Mouse (Mus musculus) neutrophil, adult 59 days (primary cell): ENCODE measurements around the gene Clip3. TPM values are rescaled to one million over a fixed set of nuclear protein-coding genes. Genes with fewer than 3 reads are reported as not detected.

Experiments used
- total RNA-seq, 2 experiments: library from RNA; stranded (reverse); gene quantifications; 1 replicate in 1 of 2; 2 replicates in 1 of 2; pipeline ENCODE4 v1.2.4; 2023

Clip3 gene
- total RNA-seq, result not detected

DNA sequence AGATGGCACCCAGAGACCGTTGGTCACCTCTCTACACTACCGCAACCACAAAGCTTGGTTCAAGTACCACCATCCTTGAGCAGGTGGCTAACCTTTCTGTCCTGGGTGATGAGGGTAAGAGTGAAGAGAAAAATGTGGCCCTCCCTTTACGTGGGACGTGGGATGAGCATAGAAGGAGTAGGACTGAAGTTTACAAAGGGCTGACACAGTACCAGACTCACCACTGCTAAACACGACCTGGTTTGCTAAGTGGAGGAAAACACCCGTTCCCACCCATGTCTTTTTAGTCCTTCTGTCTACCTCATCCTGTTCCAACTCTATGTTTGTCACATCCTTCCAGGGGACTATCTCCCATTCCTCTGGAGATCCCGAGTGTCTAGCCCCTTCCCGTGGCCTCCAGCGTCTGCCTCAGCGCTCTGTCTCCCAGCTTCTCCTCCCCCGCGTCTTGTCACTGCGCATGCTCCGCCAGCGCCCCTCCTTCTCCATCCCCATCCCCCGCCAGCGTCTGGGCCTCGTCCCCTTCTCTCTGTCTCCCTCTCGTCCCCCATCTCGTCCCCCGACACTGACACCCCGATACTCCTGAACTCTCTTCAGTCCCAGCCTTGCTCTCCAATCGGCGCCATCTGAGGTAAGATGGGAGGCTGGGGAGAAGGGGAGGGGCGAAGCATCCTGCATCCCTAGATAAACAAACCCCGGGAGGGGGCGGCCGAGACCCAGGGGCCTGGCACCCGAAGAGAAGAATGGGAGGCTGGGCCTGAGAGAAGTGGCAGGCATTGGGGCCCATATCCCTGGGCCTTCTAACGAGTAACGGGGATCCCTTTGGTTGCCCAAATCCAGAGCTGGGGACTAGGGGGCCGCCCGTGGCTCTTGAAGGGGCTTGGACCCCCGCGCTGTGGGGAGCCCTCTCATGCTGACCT lies at the start of gene Clip3:
TSS of gene Clip3 (plus strand) at position 514 of the 917 bp plus-strand sequence.

DNA sequence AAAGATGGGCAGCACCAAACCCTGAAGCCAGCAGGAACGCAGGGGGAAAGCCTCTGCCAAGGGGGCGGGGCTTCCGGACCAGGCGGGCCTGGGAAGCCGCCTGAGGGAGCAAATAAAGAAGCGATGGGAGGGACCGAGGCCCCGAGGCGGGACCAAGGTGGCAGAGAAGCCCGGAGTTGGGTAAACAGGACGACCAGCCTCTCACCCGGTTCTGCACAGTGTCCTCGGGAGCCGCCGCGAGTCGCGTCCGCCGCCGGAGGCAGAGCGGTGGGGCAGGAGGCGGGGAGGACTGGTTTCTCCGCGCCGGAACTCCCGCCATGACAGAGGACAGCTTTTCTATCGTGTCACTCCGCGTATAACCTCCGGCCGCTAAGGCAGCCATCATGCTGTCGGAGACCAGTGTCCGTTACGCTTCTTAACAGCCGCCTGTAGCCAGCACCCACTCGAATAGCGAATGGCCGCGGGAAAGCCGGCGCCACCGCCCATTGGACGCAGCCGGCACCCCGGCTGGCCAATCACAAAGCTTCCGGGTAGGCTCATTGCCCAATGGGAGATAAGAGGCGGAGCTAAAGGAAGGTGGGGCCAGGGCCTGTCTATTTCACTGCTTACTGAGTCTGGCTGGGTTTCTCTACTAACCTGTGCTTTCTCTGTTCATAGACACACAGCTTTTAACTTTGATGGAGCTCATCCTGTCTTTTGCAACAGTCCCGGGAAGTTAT lies 11.4 kb upstream of the Clip3 start, which contains the start of the genes Thap8 and Wdr62:
TSS of gene Thap8 (plus strand) at position 144 of the 719 bp plus-strand sequence.
TSS of gene Wdr62 (minus strand) at position 469 of the 719 bp plus-strand sequence.

DNA sequence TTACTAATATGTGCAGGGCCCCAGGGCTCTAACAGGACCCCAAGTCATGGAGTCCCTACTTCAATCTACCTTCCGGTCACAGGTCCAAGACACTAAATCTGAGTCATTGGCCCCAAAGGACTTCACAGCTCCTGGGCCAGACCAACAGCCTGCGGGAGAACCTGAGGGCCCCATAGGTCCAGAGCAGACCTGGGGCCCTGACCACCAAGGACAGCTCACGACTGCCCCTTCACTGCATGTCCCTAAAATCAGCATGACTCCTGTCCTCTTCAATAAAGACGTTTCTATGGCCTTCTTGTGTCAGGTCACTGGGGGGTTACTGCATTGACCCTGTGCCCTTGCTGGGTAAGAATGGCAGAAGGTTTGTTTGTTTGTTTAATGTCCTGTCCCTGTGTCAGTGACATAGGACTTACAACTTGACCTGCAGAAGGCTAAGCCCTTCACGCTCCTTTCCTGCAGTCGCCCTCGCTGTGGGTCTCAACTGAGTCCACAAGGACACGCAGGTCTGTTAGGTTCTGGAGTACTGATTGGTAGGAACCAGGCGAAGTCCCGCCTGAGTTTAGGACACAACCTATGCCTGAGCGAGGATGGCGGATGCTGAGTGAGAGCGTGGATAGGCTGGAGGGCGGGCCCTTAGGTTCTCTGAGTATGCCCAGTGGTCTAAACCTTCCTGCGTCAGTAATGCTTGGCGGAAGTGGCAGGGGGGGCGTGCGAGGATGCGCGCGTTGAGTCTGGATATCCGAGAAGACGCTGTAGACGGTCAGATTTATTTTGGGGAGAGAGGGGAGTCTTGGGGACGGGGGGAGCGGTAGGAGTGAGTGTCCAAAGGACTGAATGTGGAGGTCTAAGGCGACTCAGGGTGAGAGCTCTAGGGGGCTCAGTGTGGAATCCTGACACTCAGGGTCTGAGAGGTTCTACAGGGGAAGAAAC lies 16.8 kb downstream of the Clip3 start, which contains the start of gene Alkbh6:
TSS of gene Alkbh6 (plus strand) at position 642 of the 930 bp plus-strand sequence.

DNA sequence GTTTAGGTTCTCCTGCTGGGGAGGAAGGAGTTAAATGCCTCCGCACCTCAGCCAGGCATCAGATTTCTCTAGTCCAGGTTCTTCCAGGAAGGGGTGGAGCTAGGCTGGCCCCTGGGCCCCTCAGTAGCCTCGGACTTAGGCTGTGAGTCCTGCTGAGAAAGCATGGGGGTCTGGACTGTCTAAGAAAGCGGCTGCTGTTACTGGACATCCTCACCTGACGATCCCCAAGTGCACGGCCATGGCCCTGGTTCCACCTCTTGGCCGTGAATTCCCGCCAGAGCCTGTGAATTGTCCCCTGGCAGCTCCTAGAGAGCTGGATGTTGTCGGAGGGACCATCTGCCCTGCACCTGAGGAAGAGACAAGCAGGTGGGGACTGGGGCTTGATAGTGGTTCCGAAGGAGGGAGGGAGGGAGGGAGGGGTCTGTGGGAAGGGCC lies 23.2 kb downstream of the Clip3 start, which contains the start of gene Syne4:
TSS of gene Syne4 (plus strand) at position 87 of the 435 bp plus-strand sequence.

DNA sequence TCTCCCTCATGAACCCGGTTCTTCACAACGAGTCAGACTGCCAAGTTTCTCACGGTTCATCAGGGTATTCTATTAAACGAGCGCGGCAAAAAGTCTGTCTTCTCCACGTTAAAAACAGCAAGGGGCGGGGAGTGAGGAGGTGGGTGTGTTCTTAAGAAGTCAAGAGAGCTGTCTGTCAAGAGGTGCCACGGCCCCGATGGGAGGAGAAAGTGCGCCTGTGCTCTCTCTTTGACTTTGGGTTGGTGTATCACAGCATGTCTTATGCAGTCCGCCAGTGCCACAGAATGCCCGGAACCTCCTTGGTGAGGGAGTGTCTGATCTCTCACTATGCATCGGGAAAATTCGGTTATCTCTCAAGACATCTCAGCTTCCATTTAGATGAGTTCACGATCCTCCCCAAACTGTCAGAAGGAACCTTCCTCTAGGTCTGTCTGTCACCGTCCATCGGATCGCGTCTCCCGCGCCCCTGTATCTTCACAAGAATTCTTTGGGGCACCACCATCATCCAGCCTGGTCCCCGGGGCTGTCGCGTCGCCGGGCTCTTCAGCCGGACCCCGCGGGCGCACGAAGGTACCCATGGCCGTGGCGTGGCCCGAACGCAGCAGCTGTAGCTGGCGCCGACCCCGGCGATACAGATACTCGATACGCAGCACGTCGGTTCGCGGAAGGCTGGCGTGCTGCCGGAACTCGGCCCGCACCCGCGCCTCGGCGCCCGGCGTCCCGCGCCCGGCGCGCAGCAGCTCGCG lies 30.2 kb downstream of the Clip3 start, which contains the start of gene E130208F15Rik:
TSS of gene E130208F15Rik (plus strand) at position 202 of the 746 bp plus-strand sequence.

DNA sequence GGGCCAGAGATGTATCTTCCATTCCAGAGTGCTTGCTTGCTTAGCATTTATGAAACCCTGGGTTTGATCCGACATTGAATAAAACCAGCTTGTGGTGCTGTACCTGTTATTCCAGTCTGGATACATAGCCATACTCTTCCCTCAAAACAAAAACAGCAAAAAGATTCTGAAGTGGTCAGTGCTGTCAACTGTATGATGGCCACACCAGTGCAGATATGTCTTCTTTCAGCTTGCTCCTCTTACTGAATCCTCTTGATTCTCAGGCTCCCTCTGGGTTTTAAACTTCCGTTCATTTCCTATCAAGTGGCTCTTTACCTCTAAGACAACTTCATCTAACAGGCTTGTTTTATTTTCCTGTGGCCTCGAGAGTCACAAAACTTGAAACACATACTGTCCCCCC lies 32.3 kb downstream of the Clip3 start, which contains the start of gene Sdhaf1:
TSS of gene Sdhaf1 (minus strand) at position 101 of the 400 bp plus-strand sequence.

Other genes with a start within 250 kb of the Clip3 start
- gene Zfp14, start 240.3 kb upstream of the Clip3 start, total RNA-seq, result under 1 TPM; 0.44 to 0.71 TPM
- under 1 TPM; 0.47 to 0.77 TPM for gene Zfp82, start 218.8 kb upstream of the Clip3 start, total RNA-seq
- not detected for gene Gm26920, start 201.3 kb upstream of the Clip3 start, total RNA-seq
- gene Zfp566, start 201.2 kb upstream of the Clip3 start, total RNA-seq, result 1 to 10 TPM in 1 of 2 experiments, under 1 TPM in 1; 0.57 to 2.0 TPM
- gene Zfp260, start 197.0 kb upstream of the Clip3 start, total RNA-seq, result 1 to 10 TPM; 5.9 to 6.9 TPM
- gene Zfp382, start 169.8 kb upstream of the Clip3 start, total RNA-seq, result 10 to 100 TPM; 10.5 to 11.6 TPM
- 10 to 100 TPM; 13.5 to 18.0 TPM for gene Zfp146, start 122.0 kb upstream of the Clip3 start, total RNA-seq
- 1 to 10 TPM; 1.5 to 1.6 TPM for gene Cox7a1, start 107.6 kb upstream of the Clip3 start, total RNA-seq
- 100 to 1,000 TPM; 225 to 239 TPM for gene Capns1, start 92.9 kb upstream of the Clip3 start, total RNA-seq
- gene Polr2i, start 59.8 kb upstream of the Clip3 start, total RNA-seq, result 10 to 100 TPM; 30.4 to 34.5 TPM
- 10 to 100 TPM; 38.7 to 46.2 TPM for gene Tbcb, start 59.5 kb upstream of the Clip3 start, total RNA-seq
- gene Ovol3, start 56.0 kb upstream of the Clip3 start, total RNA-seq, result not detected
- gene Thap8, start 11.6 kb upstream of the Clip3 start, total RNA-seq, result under 1 TPM; 0.27 to 0.37 TPM
- 10 to 100 TPM; 16.6 to 21.5 TPM for gene Wdr62, start 11.3 kb upstream of the Clip3 start, total RNA-seq
- 10 to 100 TPM; 14.6 to 14.7 TPM for gene Alkbh6, start 17.0 kb downstream of the Clip3 start, total RNA-seq
- gene Syne4, start 23.1 kb downstream of the Clip3 start, total RNA-seq, result under 1 TPM in 1 of 2 experiments, not detected in 1; 0.76 TPM
- gene E130208F15Rik, start 30.0 kb downstream of the Clip3 start, total RNA-seq, result not detected
- 1 to 10 TPM; 3.2 to 3.4 TPM for gene Sdhaf1, start 32.2 kb downstream of the Clip3 start, total RNA-seq
- gene Lrfn3, start 71.0 kb downstream of the Clip3 start, total RNA-seq, result not detected
- gene Tyrobp, start 122.0 kb downstream of the Clip3 start, total RNA-seq, result 1,000 to 10,000 TPM; 2,122 to 2,210 TPM
- gene Hcst, start 128.1 kb downstream of the Clip3 start, total RNA-seq, result 100 to 1,000 TPM; 116 to 123 TPM
- 10 to 100 TPM; 65.6 to 78.9 TPM for gene Nfkbid, start 130.0 kb downstream of the Clip3 start, total RNA-seq
- gene Aplp1, start 153.8 kb downstream of the Clip3 start, total RNA-seq, result under 1 TPM in 1 of 2 experiments, not detected in 1; 0.27 TPM
- gene Kirrel2, start 166.0 kb downstream of the Clip3 start, total RNA-seq, result not detected
- gene Nphs1, start 166.6 kb downstream of the Clip3 start, total RNA-seq, result not detected
- not detected for gene Prodh2, start 201.9 kb downstream of the Clip3 start, total RNA-seq
- gene Arhgap33, start 243.3 kb downstream of the Clip3 start, total RNA-seq, result 10 to 100 TPM; 14.2 to 14.6 TPM